Mouse (Mus musculus) embryonic facial prominence, embryonic 10.5 days (tissue): ENCODE results near the gene Gm29609. TPM values are rescaled to one million over a fixed set of nuclear protein-coding genes. Genes with fewer than 3 reads are reported as not detected.

ENCODE experiments used
- DNase-seq: peaks from one replicate; pipeline ENCODE4 v3.0.0-alpha.2; 2017; ENCODE audit warnings: low spot score
- H3K27ac ChIP-seq: fragments of 300-500 bp; sonication (generic); replicated peaks from 2 replicates; pipeline ENCODE4 v1.5.1; 2016; ENCODE audit warnings: mild to moderate bottlenecking
- H3K27me3 ChIP-seq: fragments of 300-500 bp; sonication (generic); replicated peaks from 2 replicates; pipeline ENCODE4 v1.6.1; 2016; ENCODE audit warnings: low read depth, mild to moderate bottlenecking; ENCODE audit not compliant: poor library complexity, severe bottlenecking
- H3K36me3 ChIP-seq: fragments of 300-500 bp; sonication (generic); replicated peaks from 2 replicates; pipeline ENCODE4 v1.6.1; 2016; ENCODE audit warnings: mild to moderate bottlenecking, moderate library complexity
- H3K4me1 ChIP-seq: fragments of 300-500 bp; sonication (generic); 2 replicates; pipeline ENCODE4 v1.6.1; 2016
- H3K4me3 ChIP-seq: fragments of 300-500 bp; sonication (generic); 2 replicates; pipeline ENCODE4 v1.5.1; 2016; ENCODE audit warnings: mild to moderate bottlenecking, moderate library complexity
- H3K9me3 ChIP-seq: fragments of 300-500 bp; sonication (generic); 2 replicates; pipeline ENCODE4 v1.6.1; 2016; ENCODE audit warnings: mild to moderate bottlenecking
- WGBS: fragments of 180-500 bp; shearing (Covaris S2); methylation state at CpG from one replicate; pipeline ENCODE4 v1.1.7; 2016; 5-methylcytosine and 5-hydroxymethylcytosine counted together
- polyA plus RNA-seq: library from polyadenylated mRNA; unstranded; fragments of >200 nt; fragmentation: Nextera tagmentation; extraction: Ambion mirVana; gene quantifications from 2 replicates; pipeline ENCODE4 v1.2.1, GENCODE M21; 2016

The Gm29609 gene
- polyA plus RNA-seq, 1 experiment from 2014 or later, result 1.5 TPM

DNA sequence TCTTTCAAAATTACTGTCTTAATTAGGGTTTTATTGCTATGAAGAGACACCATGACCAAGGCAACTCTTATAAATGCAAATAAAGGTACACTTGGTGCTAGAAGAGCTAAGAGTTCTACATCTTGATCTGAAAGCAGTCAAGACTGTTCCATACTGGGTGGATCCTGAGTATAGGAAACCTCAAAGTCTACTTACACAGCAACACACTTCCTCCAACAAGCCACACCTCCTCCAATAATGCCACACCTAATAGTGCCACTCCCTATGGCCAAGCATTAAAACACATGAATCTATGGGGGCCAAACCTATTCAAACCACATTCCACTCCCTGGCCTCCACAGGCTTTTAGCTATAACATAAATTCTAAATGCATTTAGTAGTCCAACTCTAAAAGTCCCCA lies 17.2 kb downstream of the Gm29609 start:
- no peak for DNase-seq
- peaks cover 100% of the 10 kb centered on the region for H3K36me3 ChIP-seq
- no peak overlapping the region for H3K4me3 ChIP-seq
- no peaks in the 10 kb centered on the region for H3K4me1 ChIP-seq
- no peaks in the 10 kb centered on the region for H3K9me3 ChIP-seq
- H3K27ac ChIP-seq, result no peak overlapping the region
- no peaks in the 10 kb centered on the region for H3K27me3 ChIP-seq

DNA sequence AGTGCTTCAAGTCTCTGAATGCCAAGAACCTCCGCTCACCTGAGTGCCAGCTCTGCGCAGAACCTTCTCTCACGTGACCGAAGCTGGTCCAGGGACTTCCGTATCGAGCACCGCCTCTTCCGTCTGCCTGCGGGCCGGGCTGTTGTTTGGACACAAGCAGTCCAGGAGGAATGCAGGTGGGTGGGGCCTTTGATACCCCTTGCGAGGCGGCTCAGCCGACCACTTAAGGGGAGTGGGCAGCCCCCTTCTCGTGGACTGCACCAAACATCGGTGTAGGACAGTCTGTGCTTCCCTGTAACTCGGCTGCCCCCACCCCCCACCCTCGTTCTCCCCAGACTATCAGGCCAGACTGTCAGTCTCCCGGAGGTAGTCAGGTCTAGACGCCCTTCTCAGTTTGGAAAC lies 25.6 kb downstream of the Gm29609 start, which contains the start of gene Mpv17:
Gene Mpv17 (minus strand): TSS at position 100 of the 402 bp plus-strand sequence.
- Histone ChIP-seq H3K9me3 (no peaks in the 10 kb centered on the region), H3K4me3 (peak within 1 kb of the TSS; percentile 67), H3K27ac (peak within 1 kb of the TSS; percentile 84), H3K4me1 (peaks cover 10% of the 10 kb centered on the region), H3K27me3 (no peaks in the 10 kb centered on the region), H3K36me3 (peaks cover 63% of the 10 kb centered on the region)
- peak; percentile 89 for DNase-seq
- under 1% methylated on average over 19 of the region's 19 CpGs for WGBS

DNA sequence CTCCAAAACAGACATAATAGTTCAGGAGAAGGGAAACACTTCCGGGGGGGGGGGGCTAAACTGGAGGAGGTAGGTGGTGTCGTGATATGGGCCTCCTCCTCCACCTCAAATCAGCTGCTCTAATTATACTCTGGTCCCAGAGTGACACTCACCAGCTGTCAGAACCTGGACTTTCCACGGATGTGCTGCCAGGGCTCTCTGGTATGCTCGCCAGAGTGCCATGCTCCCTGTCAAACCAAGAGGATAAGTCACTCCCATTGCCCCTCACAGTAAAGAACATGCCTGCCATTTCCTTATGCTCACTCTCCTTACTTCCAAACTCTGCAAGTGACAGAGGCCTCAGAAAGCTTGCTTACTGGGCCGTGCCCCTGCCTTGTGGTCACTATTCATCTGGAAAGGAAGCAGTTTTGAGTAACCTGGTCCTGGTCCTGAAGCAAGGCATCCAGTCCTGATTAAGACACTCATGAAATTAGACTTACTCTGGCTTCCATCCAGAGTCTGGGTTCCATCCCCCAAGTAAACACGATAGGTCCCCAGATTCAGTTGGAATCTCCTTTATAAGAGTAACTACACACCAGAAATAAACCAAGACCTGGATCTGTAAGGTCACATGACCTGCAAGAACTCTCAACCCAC lies 26.1 kb downstream of the Gm29609 start:
- peaks cover 10% of the 10 kb centered on the region for H3K4me1 ChIP-seq
- no peaks in the 10 kb centered on the region for H3K27me3 ChIP-seq
- peak overlapping the region; percentile 67 for H3K4me3 ChIP-seq
- H3K27ac ChIP-seq, result peak overlapping the region; percentile 84
- H3K36me3 ChIP-seq, result peaks cover 60% of the 10 kb centered on the region
- DNase-seq, result no peak
- 42% methylated on average over 6 of the region's 6 CpGs for WGBS
- H3K9me3 ChIP-seq, result no peaks in the 10 kb centered on the region

DNA sequence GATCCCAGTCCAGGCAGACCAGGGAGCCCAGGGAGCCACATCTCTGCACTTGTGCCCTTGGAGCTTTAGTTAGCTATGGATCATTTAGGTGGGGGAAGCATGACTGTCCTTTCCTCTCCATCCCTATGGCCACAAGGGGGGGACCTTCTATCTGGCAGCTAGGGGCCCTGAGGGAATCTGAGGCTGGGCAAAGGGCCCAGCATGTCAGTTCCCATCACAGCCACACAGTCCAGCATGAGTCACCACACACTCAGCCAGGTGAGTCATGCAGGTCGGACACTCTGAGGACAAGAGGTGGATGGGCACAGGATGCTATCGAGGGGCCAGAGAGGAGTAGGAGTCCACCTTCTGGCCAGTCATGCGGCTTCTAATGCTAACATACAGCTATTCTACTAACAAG lies 28.0 kb downstream of the Gm29609 start:
- Histone ChIP-seq H3K27me3 (no peaks in the 10 kb centered on the region), H3K4me3 (no peak overlapping the region), H3K27ac (no peak overlapping the region), H3K4me1 (peaks cover 10% of the 10 kb centered on the region), H3K9me3 (no peaks in the 10 kb centered on the region), H3K36me3 (peaks cover 55% of the 10 kb centered on the region)
- 90% methylated on average over 3 of the region's 3 CpGs for WGBS
- no peak for DNase-seq

DNA sequence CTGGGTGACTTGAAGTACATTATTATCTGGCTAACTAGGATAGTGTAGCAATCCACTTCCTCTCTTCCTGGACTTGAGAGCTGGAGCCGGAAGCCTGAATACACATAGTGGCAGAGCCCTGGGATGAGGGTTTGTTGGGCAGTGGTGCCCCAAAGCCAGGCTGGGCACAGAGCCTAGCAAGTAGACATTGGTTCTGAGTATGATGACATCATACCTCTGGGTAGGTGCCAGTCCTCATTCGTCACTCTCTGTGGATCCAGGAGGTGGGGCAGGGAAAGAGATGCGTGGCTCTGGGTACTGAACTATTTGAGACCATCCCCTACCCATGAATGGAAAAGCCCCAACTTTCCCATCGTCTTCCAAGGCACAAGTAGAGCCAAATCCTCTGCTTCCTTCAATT lies 29.9 kb downstream of the Gm29609 start:
- no peak overlapping the region for H3K27ac ChIP-seq
- H3K4me1 ChIP-seq, result peaks cover 10% of the 10 kb centered on the region
- no peaks in the 10 kb centered on the region for H3K9me3 ChIP-seq
- WGBS, result 90% methylated on average over 4 of the region's 4 CpGs
- H3K27me3 ChIP-seq, result no peaks in the 10 kb centered on the region
- no peak for DNase-seq
- H3K4me3 ChIP-seq, result no peak overlapping the region
- peaks cover 55% of the 10 kb centered on the region for H3K36me3 ChIP-seq

DNA sequence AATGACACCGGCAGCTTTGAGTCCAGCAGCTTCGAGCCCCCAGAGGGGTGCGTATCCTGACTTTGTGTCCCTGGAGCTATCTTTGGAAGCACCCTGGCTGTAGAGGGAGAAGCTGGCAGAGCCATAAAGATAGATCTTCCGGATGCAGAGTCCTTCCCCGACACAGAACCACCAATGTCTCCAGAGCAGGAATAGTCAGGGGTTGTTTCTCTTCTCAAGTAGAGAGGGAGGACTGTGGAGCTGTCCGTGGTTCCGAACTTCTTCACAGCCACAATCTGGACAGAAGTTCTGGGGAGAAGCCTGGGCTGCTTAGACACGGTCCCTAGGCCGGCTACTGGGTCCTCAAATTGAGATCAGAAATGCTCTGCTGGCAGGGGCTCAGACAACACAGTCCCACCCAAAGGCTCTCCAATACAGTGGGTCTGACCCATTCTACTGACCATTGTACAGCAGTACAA lies 40.7 kb downstream of the Gm29609 start:
- Histone ChIP-seq H3K27me3 (peaks cover 66% of the 10 kb centered on the region), H3K36me3 (peaks cover 17% of the 10 kb centered on the region), H3K27ac (no peak overlapping the region), H3K4me3 (peak overlapping the region; percentile 47), H3K9me3 (no peaks in the 10 kb centered on the region), H3K4me1 (peaks cover 26% of the 10 kb centered on the region)
- DNase-seq, result peak; percentile 51
- 14% methylated on average over 9 of the region's 9 CpGs for WGBS

DNA sequence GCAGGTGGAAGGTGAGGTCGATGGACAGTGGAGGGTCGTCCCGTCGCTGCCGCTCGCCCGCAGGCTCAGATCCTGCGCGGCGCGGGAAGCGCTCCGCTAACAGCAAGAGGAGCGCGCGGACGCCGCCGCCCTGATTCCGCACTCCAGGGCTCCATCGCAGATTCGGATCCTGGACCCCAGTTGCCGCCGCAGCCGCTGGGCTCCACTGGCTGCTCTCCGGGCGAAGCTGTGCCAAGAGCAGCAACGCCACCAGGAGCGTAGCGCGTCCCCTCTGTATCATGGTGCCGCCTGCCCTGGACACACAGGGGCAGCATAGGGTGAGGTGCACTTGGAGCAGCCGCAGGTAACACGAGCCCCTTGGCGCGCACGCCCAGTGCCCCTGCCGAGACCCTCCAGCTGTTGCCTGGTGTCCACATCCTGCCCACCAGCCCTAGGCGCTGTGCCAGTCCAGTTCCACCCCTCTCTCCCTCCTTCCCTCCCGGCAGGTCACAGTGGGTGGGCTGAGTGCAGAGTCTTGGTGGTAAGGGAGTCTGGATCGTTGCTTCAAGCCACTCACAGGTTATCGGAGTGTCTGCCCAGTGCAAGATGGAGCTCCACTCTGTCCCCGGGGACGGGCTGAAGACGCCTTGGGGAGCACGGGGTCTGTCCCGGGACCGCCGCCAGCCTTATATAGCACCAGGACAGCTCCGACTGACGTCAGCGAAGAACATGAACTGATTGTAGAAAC lies 41.3 kb downstream of the Gm29609 start, which contains the start of gene Ucn:
Gene Ucn (minus strand): TSS at position 589 of the 727 bp plus-strand sequence.
- WGBS, result 1% methylated on average over 52 of the region's 52 CpGs
- Histone ChIP-seq H3K9me3 (no peaks in the 10 kb centered on the region), H3K4me1 (peaks cover 26% of the 10 kb centered on the region), H3K4me3 (peak within 1 kb of the TSS; percentile 47), H3K27me3 (peaks cover 72% of the 10 kb centered on the region), H3K36me3 (peaks cover 12% of the 10 kb centered on the region), H3K27ac (no peak within 1 kb of the TSS)
- DNase-seq, result peak; percentile 44

DNA sequence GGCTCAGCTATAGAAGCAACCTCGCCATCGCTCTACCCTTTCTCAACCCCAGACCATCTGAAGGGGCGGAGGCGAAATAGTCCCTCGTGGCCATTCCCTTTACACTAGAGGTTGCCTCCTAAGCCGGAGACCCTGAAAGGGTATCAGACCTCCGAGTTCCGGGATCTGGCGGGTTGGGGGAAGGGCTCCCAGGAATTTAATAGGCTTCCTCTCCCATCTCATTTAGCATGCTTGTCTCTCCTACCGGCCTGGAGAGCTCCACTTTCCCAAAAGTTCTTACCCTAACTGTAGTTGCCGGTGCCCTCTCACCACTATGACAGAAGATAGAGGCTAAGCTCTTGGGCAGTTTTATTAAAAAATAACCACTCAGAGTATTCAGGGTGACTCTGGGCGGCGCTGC lies 42.1 kb downstream of the Gm29609 start:
- H3K9me3 ChIP-seq, result no peaks in the 10 kb centered on the region
- peaks cover 9% of the 10 kb centered on the region for H3K36me3 ChIP-seq
- H3K27ac ChIP-seq, result no peak overlapping the region
- peak; percentile 27 for DNase-seq
- H3K4me3 ChIP-seq, result peak overlapping the region; percentile 47
- H3K27me3 ChIP-seq, result peaks cover 74% of the 10 kb centered on the region
- WGBS, result 1% methylated on average over 13 of the region's 13 CpGs
- H3K4me1 ChIP-seq, result peaks cover 26% of the 10 kb centered on the region

DNA sequence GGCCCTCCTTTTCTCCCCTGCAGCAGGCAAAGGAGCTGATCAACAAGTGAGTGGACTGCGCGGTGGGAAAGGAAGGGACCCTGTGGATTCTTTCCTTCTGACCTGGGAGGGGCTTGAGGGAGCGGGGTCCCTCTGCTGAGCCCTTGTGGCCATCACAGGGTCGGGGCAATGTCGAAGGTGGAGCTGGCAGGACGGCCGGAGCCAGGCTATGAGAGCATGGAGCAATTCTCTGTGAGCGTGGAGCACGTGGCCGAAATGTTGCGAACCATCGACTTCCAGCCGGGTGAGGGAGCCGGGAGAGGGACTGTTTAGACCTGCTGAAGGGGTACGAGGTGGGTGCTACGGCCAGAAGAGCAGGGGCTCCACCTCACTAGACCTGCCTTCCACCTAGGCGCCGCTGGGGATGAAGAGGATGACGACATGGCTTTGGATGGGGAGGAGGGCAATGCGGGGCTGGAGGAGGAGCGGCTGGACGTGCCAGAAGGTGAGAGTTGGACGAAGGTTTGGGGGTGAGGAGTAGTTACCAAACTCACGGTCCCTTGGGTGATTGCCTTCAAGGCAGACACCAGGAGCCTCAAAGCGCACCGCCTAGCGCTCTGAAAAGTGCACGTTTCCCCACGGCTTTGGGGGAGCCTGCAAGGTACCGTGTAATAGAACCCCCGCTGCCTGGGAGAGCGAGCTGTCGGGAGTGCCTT lies 42.8 kb downstream of the Gm29609 start:
- peaks cover 74% of the 10 kb centered on the region for H3K27me3 ChIP-seq
- no peaks in the 10 kb centered on the region for H3K9me3 ChIP-seq
- no peak for DNase-seq
- WGBS, result under 1% methylated on average over 33 of the region's 33 CpGs
- H3K27ac ChIP-seq, result no peak overlapping the region
- peak overlapping the region; percentile 47 for H3K4me3 ChIP-seq
- peaks cover 8% of the 10 kb centered on the region for H3K36me3 ChIP-seq
- peaks cover 26% of the 10 kb centered on the region for H3K4me1 ChIP-seq

DNA sequence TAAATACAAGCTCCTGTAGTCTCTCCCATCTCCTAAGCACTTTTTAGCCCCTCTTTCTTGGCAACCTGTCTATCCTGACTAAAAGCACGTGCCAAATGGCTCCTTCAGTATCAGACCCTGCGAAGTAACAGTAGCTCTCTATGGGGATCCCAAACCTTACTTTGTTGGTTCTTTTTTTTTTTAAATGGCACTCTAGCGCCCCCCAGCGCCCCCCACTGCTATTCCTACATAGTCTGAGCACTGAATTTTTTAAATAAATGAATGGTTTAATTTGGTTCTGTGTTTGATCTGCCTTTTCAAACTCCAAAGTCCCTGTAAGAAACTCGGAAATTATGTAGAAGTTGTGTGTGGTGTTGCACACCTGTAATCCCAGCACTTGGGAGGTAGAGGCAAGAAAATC lies 53.7 kb downstream of the Gm29609 start:
- WGBS, result 44% methylated on average over 5 of the region's 5 CpGs
- H3K36me3 ChIP-seq, result no peaks in the 10 kb centered on the region
- H3K9me3 ChIP-seq, result no peaks in the 10 kb centered on the region
- H3K27ac ChIP-seq, result no peak overlapping the region
- peaks cover 4% of the 10 kb centered on the region; the same call in 1 of the 2 replicates for H3K4me1 ChIP-seq
- H3K27me3 ChIP-seq, result peaks cover 4% of the 10 kb centered on the region; the same call in 1 of the 2 replicates
- no peak overlapping the region for H3K4me3 ChIP-seq
- no peak for DNase-seq

DNA sequence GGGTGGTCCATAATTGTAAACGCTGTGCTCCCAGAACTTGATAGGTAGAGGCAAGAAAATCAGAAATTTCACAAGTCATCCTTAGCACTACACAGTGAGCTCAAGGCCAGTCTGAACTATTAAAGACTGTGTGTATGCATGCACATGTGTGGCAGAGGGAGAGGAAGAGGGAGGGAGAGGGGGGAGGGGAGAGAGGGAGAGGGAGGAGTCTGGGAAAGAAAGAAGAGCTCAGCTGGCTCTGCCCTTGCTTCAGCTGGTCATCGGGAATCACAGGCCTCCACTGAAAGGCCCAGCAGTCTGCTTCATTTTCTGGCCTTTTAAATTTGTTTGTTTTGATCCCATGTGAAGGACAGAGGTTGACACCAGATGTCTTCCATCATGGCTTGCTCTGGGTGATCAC lies 56.2 kb downstream of the Gm29609 start:
- no peak overlapping the region for H3K27ac ChIP-seq
- no peaks in the 10 kb centered on the region for H3K9me3 ChIP-seq
- no peak overlapping the region for H3K4me3 ChIP-seq
- WGBS, result 40% methylated on average over 2 of the region's 2 CpGs
- peaks cover 4% of the 10 kb centered on the region; the same call in 1 of the 2 replicates for H3K4me1 ChIP-seq
- no peaks in the 10 kb centered on the region for H3K36me3 ChIP-seq
- peak; percentile 19 for DNase-seq
- H3K27me3 ChIP-seq, result no peaks in the 10 kb centered on the region

DNA sequence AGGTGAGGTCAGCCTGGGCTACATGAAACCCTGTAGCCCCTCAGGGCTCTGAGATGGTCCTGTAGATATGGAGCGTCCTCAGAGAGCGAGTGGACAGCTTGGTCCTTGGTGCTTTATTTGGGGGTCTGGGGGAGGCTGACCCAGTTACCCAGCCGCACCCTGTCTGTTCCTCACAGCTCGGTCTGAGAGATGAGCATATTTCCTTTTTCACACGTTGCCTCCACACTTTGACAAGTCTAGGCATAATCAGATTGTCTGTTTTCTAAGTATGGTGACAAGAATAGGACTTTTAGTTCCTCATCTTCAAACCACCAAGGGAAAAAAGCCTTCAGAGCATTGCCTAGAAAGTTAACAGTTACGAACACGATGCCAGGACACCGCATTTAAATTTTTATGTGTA lies 58.6 kb downstream of the Gm29609 start:
- DNase-seq, result no peak
- Histone ChIP-seq H3K4me3 (no peak overlapping the region), H3K9me3 (no peaks in the 10 kb centered on the region), H3K4me1 (peaks cover 10% of the 10 kb centered on the region), H3K27ac (no peak overlapping the region), H3K27me3 (peaks cover 10% of the 10 kb centered on the region), H3K36me3 (no peaks in the 10 kb centered on the region)
- WGBS, result 85% methylated on average over 8 of the region's 8 CpGs
